Mouse (Mus musculus) ES-E14 (cell line): Measurements from ENCODE around the gene Tmem131. TPM values are rescaled to one million over a fixed set of nuclear protein-coding genes. Genes with fewer than 3 reads are reported as not detected.

Experiments used
- DNase-seq: peaks from one replicate; pipeline ENCODE4 v3.0.0-alpha.2; 2013; ENCODE audit warnings: low read depth, low spot score
- H3K27ac ChIP-seq: 2 replicates; pipeline ENCODE4 v1.5.1; 2012; ENCODE audit warnings: low read depth, mild to moderate bottlenecking, low read length, moderate library complexity, mixed read lengths; ENCODE audit not compliant: poor library complexity, insufficient read depth, severe bottlenecking
- H3K36me3 ChIP-seq: 2 replicates; pipeline ENCODE4 v1.6.1; 2012; ENCODE audit warnings: mild to moderate bottlenecking, low read length, moderate library complexity, mixed read lengths; ENCODE audit not compliant: control insufficient read depth, poor library complexity, insufficient read depth, severe bottlenecking
- H3K4me1 ChIP-seq, 2 experiments: fragments of 150-350 bp in 1 of 2; sonication (generic) in 1 of 2; 2 replicates each; pipeline ENCODE4 v1.6.1; 2012; ENCODE audit warnings: low read length in 2 of 2, mild to moderate bottlenecking in 1 of 2, mixed read lengths in 1 of 2; ENCODE audit not compliant: control insufficient read depth in 2 of 2, insufficient read depth in 2 of 2, poor library complexity in 1 of 2
- H3K4me3 ChIP-seq, 2 experiments: fragments of 150-350 bp in 1 of 2; sonication (generic) in 1 of 2; 2 replicates each; pipeline ENCODE4 v1.5.1; 2012; ENCODE audit warnings: low read length in 2 of 2, low read depth in 1 of 2, mild to moderate bottlenecking in 1 of 2, mixed read lengths in 1 of 2; ENCODE audit not compliant: insufficient read depth in 1 of 2, poor library complexity in 1 of 2, severe bottlenecking in 1 of 2
- H3K9ac ChIP-seq: 2 replicates; pipeline ENCODE4 v1.6.1; 2012; ENCODE audit warnings: low read depth, mild to moderate bottlenecking, low read length, mixed read lengths; ENCODE audit not compliant: poor library complexity, insufficient read depth, severe bottlenecking
- H3K9me3 ChIP-seq: fragments of 150-350 bp; sonication (generic); 2 replicates; pipeline ENCODE4 v1.6.1; 2012; ENCODE audit warnings: low read depth, mild to moderate bottlenecking, low read length; ENCODE audit not compliant: control insufficient read depth, insufficient read depth
- CHD2 ChIP-seq: IDR thresholded peaks from 2 replicates; pipeline ENCODE4 v1.6.1; 2014; ENCODE audit warnings: mild to moderate bottlenecking, low read depth, low read length, inconsistent platforms
- HCFC1 ChIP-seq: IDR thresholded peaks from 2 replicates; pipeline ENCODE4 v1.6.1; 2012; ENCODE audit warnings: low read length, inconsistent platforms, borderline replicate concordance; ENCODE audit not compliant: insufficient read depth
- MAFK ChIP-seq: IDR thresholded peaks from 2 replicates; pipeline ENCODE4 v1.6.1; 2014; ENCODE audit warnings: mild to moderate bottlenecking, low read depth, low read length, inconsistent platforms; ENCODE audit not compliant: insufficient read depth
- ZC3H11A ChIP-seq: IDR thresholded peaks from 2 replicates; pipeline ENCODE4 v1.6.1; 2012; ENCODE audit warnings: low read depth, mild to moderate bottlenecking, inconsistent platforms, low read length, borderline replicate concordance
- ZNF384 ChIP-seq: IDR thresholded peaks from 2 replicates; pipeline ENCODE4 v1.6.1; 2012; ENCODE audit warnings: low read depth, low read length, inconsistent platforms
- in situ Hi-C, 2 experiments: fragments of 600-800 bp; cut with MboI; formaldehyde crosslinking; loops; one replicate each; pipeline ENCODE4 v1.15.1; 2025; ENCODE audit warnings: low sequenced_read_pairs in 2 of 2, inconsistent platforms in 1 of 2; ENCODE audit not compliant: unreplicated experiment in 2 of 2
- total RNA-seq: library from RNA; depleted of rRNA; stranded (reverse); fragments of 300-350 nt; gene quantifications from 2 replicates; pipeline ENCODE4 v1.2.3, GENCODE M21; 2012

Tmem131 gene
- total RNA-seq, 1 experiment, result 73.1 TPM

GRCm38 (mm10) chr1:36760401-36760800 lies 183.1 kb downstream of the Tmem131 start:
- TF ChIP-seq CHD2 (no peak), HCFC1 (no peak), MAFK (no peak)
- H3K9ac ChIP-seq, result no peak overlapping the region
- H3K36me3 ChIP-seq, result no peaks in the 10 kb centered on the region
- in situ Hi-C loops, result no loop called here
- peaks cover 1 to 4% of the 10 kb centered on the region in 2 experiments; a peak in 2 of 4 replicates for H3K4me1 ChIP-seq
- H3K4me3 ChIP-seq, result no peak overlapping the region
- H3K9me3 ChIP-seq, result no peaks in the 10 kb centered on the region
- no peak for DNase-seq
- H3K27ac ChIP-seq, result no peak overlapping the region

- no peak for TF ChIP-seq CHD2
- no peak for TF ChIP-seq ZC3H11A
- no peak for TF ChIP-seq ZNF384
- TF ChIP-seq MAFK, result no peak
- TF ChIP-seq HCFC1, result no peak
- in situ Hi-C loops, result no loop called here
- Histone ChIP-seq H3K4me1 (peaks cover 1 to 4% of the 10 kb centered on the region in 2 experiments; a peak in 2 of 4 replicates), H3K9me3 (no peaks in the 10 kb centered on the region), H3K9ac (no peak overlapping the region), H3K27ac (no peak overlapping the region), H3K36me3 (no peaks in the 10 kb centered on the region), H3K4me3 (peak overlapping the region in 1 of 2 experiments; percentile 60; a peak in 2 of 4 replicates)
- DNase-seq, result no peak
Measured at GRCm38 (mm10) chr1:36759076-36759475, 184.4 kb downstream of the Tmem131 start.

- H3K27ac ChIP-seq, result no peak overlapping the region
- H3K4me3 ChIP-seq, result peak overlapping the region in 1 of 2 experiments; percentile 60; a peak in 2 of 4 replicates
- in situ Hi-C loops, result no loop called here
- no peaks in the 10 kb centered on the region for H3K36me3 ChIP-seq
- peaks cover 1 to 4% of the 10 kb centered on the region in 2 experiments; a peak in 2 of 4 replicates for H3K4me1 ChIP-seq
- no peak for DNase-seq
- no peak overlapping the region for H3K9ac ChIP-seq
- TF ChIP-seq HCFC1 (no peak), CHD2 (no peak), ZNF384 (no peak), MAFK (no peak), ZC3H11A (no peak)
- H3K9me3 ChIP-seq, result no peaks in the 10 kb centered on the region
Measured at GRCm38 (mm10) chr1:36758553-36758952, 184.9 kb downstream of the Tmem131 start.

- Histone ChIP-seq H3K4me1 (peaks cover 1 to 4% of the 10 kb centered on the region in 2 experiments; a peak in 2 of 4 replicates), H3K27ac (no peak overlapping the region), H3K9me3 (no peaks in the 10 kb centered on the region), H3K36me3 (no peaks in the 10 kb centered on the region), H3K9ac (no peak overlapping the region), H3K4me3 (no peak overlapping the region)
- no peak for DNase-seq
- in situ Hi-C loops, result no loop called here
- TF ChIP-seq MAFK, result no peak
- TF ChIP-seq CHD2, result no peak
- TF ChIP-seq ZNF384, result no peak
- no peak for TF ChIP-seq HCFC1
- no peak for TF ChIP-seq ZC3H11A
Measured at GRCm38 (mm10) chr1:36753932-36754675, 189.4 kb downstream of the Tmem131 start.
